Comparison of ENCODE assay signal across 8 mouse cellular contexts in genomic region chr14:118180711-118181177, GRCm38 (mm10). TPM values are rescaled to one million over a fixed set of nuclear protein-coding genes. Genes with fewer than 3 reads are reported as not detected.
A peak's percentile ranks its signal among the peaks of the same experiment; 100 is the strongest.
DNase-seq lines count a peak whose midpoint lies in the region; ATAC-seq and TF ChIP-seq lines count a peak whose summit lies in the region.

No protein-coding gene starts in this region.

- peak; percentile 63 for DNase-seq in adrenal gland, postnatal 14 days
- DNase-seq in kidney, postnatal 10 days, result peak; percentile 64
- peak; percentile 74 for DNase-seq in lung, embryonic 14.5 days
- DNase-seq in spleen, adult 18-20 months, result no peak

- no peaks in the 10 kb centered on the region for H3K4me1 ChIP-seq in ES-Bruce4 (ENCODE audit: control insufficient read depth, insufficient read depth, low read length)
- 0 out of 2 replicates have a peak, but pooled peaks cover 4% of the 10 kb centered on the region for H3K4me1 ChIP-seq in embryonic facial prominence, embryonic 13.5 days
- H3K4me1 ChIP-seq in heart, embryonic 14.5 days (ENCODE audit: control insufficient read depth in 2 of 2, insufficient read depth in 2 of 2, low read length in 2 of 2), result peaks cover 0 to 4% of the 10 kb centered on the region in 2 experiments; a peak in 1 of 4 replicates
- H3K4me1 ChIP-seq in lung, embryonic 14.5 days (ENCODE audit: insufficient read depth), result peaks cover 3% of the 10 kb centered on the region; the same call in 1 of the 2 replicates
- peaks cover 4% of the 10 kb centered on the region for H3K4me1 ChIP-seq in neural tube, embryonic 15.5 days

- peak overlapping the region; percentile 86 for H3K27ac ChIP-seq in ES-Bruce4 (ENCODE audit: insufficient read depth, low read length)
- peak overlapping the region; percentile 69 for H3K27ac ChIP-seq in embryonic facial prominence, embryonic 13.5 days
- peak overlapping the region; percentile 76 to 80 for H3K27ac ChIP-seq in heart, embryonic 14.5 days (replicated peaks in 1 of 2; ENCODE audit: control insufficient read depth in 1 of 2, insufficient read depth in 1 of 2, low read depth in 2 of 2, low read length in 2 of 2)
- peak overlapping the region; percentile 80 for H3K27ac ChIP-seq in lung, embryonic 14.5 days (ENCODE audit: low read depth)
- peak overlapping the region; percentile 81 for H3K27ac ChIP-seq in neural tube, embryonic 15.5 days (replicated peaks)

- no peak for TF ChIP-seq EP300 in ES-Bruce4 (IDR thresholded peaks at IDR 0.05; ENCODE audit: insufficient read depth, low read depth, low read length)

- no peaks in the 10 kb centered on the region for H3K36me3 ChIP-seq in ES-Bruce4 (ENCODE audit: control insufficient read depth, insufficient read depth, low read length, poor library complexity, severe bottlenecking)
- no peaks in the 10 kb centered on the region for H3K36me3 ChIP-seq in embryonic facial prominence, embryonic 13.5 days
- H3K36me3 ChIP-seq in heart, embryonic 14.5 days (ENCODE audit: control insufficient read depth, insufficient read depth, low read length), result no peaks in the 10 kb centered on the region
- H3K36me3 ChIP-seq in lung, embryonic 14.5 days (ENCODE audit: insufficient read depth), result no peaks in the 10 kb centered on the region
- no peaks in the 10 kb centered on the region for H3K36me3 ChIP-seq in neural tube, embryonic 15.5 days

- H3K27me3 ChIP-seq in ES-Bruce4 (ENCODE audit: control insufficient read depth, insufficient read depth, low read length, poor library complexity, severe bottlenecking), result no peaks in the 10 kb centered on the region
- no peaks in the 10 kb centered on the region for H3K27me3 ChIP-seq in embryonic facial prominence, embryonic 13.5 days
- H3K27me3 ChIP-seq in heart, embryonic 14.5 days (ENCODE audit: control insufficient read depth, insufficient read depth, low read length), result no peaks in the 10 kb centered on the region
- H3K27me3 ChIP-seq in lung, embryonic 14.5 days (ENCODE audit: insufficient read depth, low read length), result no peaks in the 10 kb centered on the region
- no peaks in the 10 kb centered on the region for H3K27me3 ChIP-seq in neural tube, embryonic 15.5 days (replicated peaks)

- no peak for TF ChIP-seq POLR2A in ES-Bruce4 (IDR thresholded peaks at IDR 0.05; ENCODE audit: insufficient read depth, low read length)

- H3K4me2 ChIP-seq in embryonic facial prominence, embryonic 13.5 days, result peak overlapping the region; percentile 77
- peak overlapping the region; percentile 98 for H3K4me2 ChIP-seq in heart, embryonic 14.5 days (ENCODE audit: low read length)
- peak overlapping the region; percentile 91 for H3K4me2 ChIP-seq in lung, embryonic 14.5 days
- peak overlapping the region; percentile 70 for H3K4me2 ChIP-seq in neural tube, embryonic 15.5 days

- TF ChIP-seq CTCF in ES-Bruce4 (IDR thresholded peaks at IDR 0.05; ENCODE audit: low read depth, low read length), result no peak
- no peak for TF ChIP-seq CTCF in lung, embryonic 14.5 days (IDR thresholded peaks at IDR 0.05; ENCODE audit: low read depth)

- peak overlapping the region; percentile 50; the same call in 1 of the 2 replicates for H3K9ac ChIP-seq in ES-Bruce4 (ENCODE audit: low read depth, poor library complexity, severe bottlenecking)
- H3K9ac ChIP-seq in embryonic facial prominence, embryonic 13.5 days, result peak overlapping the region; percentile 73; the same call in 1 of the 2 replicates
- peak overlapping the region; percentile 71 for H3K9ac ChIP-seq in heart, embryonic 14.5 days (ENCODE audit: low read length)
- peak overlapping the region; percentile 52 for H3K9ac ChIP-seq in lung, embryonic 14.5 days
- H3K9ac ChIP-seq in neural tube, embryonic 15.5 days (replicated peaks), result peak overlapping the region; percentile 50

- ATAC-seq in embryonic facial prominence, embryonic 13.5 days (ENCODE audit: insufficient number of reproducible peaks, insufficient read depth, low FRiP score, low TSS enrichment, low read depth), result no peak
- ATAC-seq in heart, embryonic 14.5 days (ENCODE audit: insufficient number of reproducible peaks, insufficient read depth, low FRiP score, low read depth), result 0 out of 2 replicates have a peak, but pooled peaks have one; percentile 71
- peak; percentile 75 for ATAC-seq in lung, embryonic 14.5 days (ENCODE audit: insufficient read depth)
- ATAC-seq in neural tube, embryonic 15.5 days (ENCODE audit: low FRiP score), result peak; percentile 92

- peak overlapping the region; percentile 45 for H3K4me3 ChIP-seq in ES-Bruce4 (ENCODE audit: low read depth, low read length)
- peak overlapping the region; percentile 56 for H3K4me3 ChIP-seq in embryonic facial prominence, embryonic 13.5 days
- peak overlapping the region; percentile 57 to 59 for H3K4me3 ChIP-seq in heart, embryonic 14.5 days (ENCODE audit: control insufficient read depth in 1 of 2, insufficient read depth in 1 of 2, low read depth in 1 of 2, low read length in 2 of 2)
- peak overlapping the region; percentile 51 for H3K4me3 ChIP-seq in lung, embryonic 14.5 days (ENCODE audit: low read depth, low read length)
- H3K4me3 ChIP-seq in neural tube, embryonic 15.5 days (replicated peaks), result peak overlapping the region; percentile 48

- H3K9me3 ChIP-seq in ES-Bruce4 (replicated peaks; ENCODE audit: control insufficient read depth, insufficient read depth, low read length, poor library complexity, severe bottlenecking), result no peaks in the 10 kb centered on the region
- H3K9me3 ChIP-seq in embryonic facial prominence, embryonic 13.5 days, result no peaks in the 10 kb centered on the region
- no peaks in the 10 kb centered on the region for H3K9me3 ChIP-seq in heart, embryonic 14.5 days (ENCODE audit: control insufficient read depth, low read length)
- H3K9me3 ChIP-seq in lung, embryonic 14.5 days (ENCODE audit: low read depth, low read length), result no peaks in the 10 kb centered on the region
- H3K9me3 ChIP-seq in neural tube, embryonic 15.5 days (replicated peaks), result no peaks in the 10 kb centered on the region

- WGBS in embryonic facial prominence, embryonic 13.5 days, result 5% methylated on average over 10 of the region's 10 CpGs
- 5% methylated on average over 10 of the region's 10 CpGs for WGBS in heart, embryonic 14.5 days
- 5% methylated on average over 10 of the region's 10 CpGs for WGBS in lung, embryonic 14.5 days
- WGBS in neural tube, embryonic 15.5 days, result 1% methylated on average over 10 of the region's 10 CpGs

RNA-seq across cellular contexts. Expression of gene Gpr180, which starts 43.8 kb away (rescaled TPM):
- 17.3 and 17.9 TPM in 2 replicates for polyA plus RNA-seq in ES-Bruce4 (2011; ENCODE audit: insufficient read depth, insufficient read length, low read depth, missing spikeins)
- 25.3 and 26.0 TPM in 2 replicates for total RNA-seq in adrenal gland, postnatal 14 days (2021)
- 61.1 and 63.7 TPM in 2 replicates for polyA plus RNA-seq in embryonic facial prominence, embryonic 13.5 days (2015; fragmentation: Nextera tagmentation; extraction: Ambion mirVana)
- 41.6 and 44.0 TPM in 2 replicates for polyA plus RNA-seq in heart, embryonic 14.5 days (2014; fragmentation: Nextera tagmentation; extraction: Ambion mirVana)
- 64.2 and 66.8 TPM in 2 replicates for polyA plus RNA-seq in lung, embryonic 14.5 days (2014; fragmentation: Nextera tagmentation; extraction: Ambion mirVana)
- 48.7 and 51.7 TPM in 2 replicates for polyA plus RNA-seq in neural tube, embryonic 15.5 days (2015; fragmentation: Nextera tagmentation; extraction: Ambion mirVana)

RNA-seq across cellular contexts. Expression of gene Tgds, which starts 48.2 kb away (rescaled TPM):
- 34.5 and 34.9 TPM in 2 replicates for polyA plus RNA-seq in ES-Bruce4 (2011; ENCODE audit: insufficient read depth, insufficient read length, low read depth, missing spikeins)
- total RNA-seq in adrenal gland, postnatal 14 days (2021), result 22.0 and 22.4 TPM in 2 replicates
- 35.2 and 39.5 TPM in 2 replicates for polyA plus RNA-seq in embryonic facial prominence, embryonic 13.5 days (2015; fragmentation: Nextera tagmentation; extraction: Ambion mirVana)
- polyA plus RNA-seq in heart, embryonic 14.5 days (2014; fragmentation: Nextera tagmentation; extraction: Ambion mirVana), result 30.9 and 33.0 TPM in 2 replicates
- 32.6 and 33.0 TPM in 2 replicates for polyA plus RNA-seq in lung, embryonic 14.5 days (2014; fragmentation: Nextera tagmentation; extraction: Ambion mirVana)
- polyA plus RNA-seq in neural tube, embryonic 15.5 days (2015; fragmentation: Nextera tagmentation; extraction: Ambion mirVana), result 16.5 and 19.5 TPM in 2 replicates

RNA-seq across cellular contexts. Expression of gene Sox21, which starts 56.1 kb away (rescaled TPM):
- polyA plus RNA-seq in ES-Bruce4 (2011; ENCODE audit: insufficient read depth, insufficient read length, low read depth, missing spikeins), result 0.73 and 1.2 TPM in 2 replicates
- total RNA-seq in adrenal gland, postnatal 14 days (2021), result not detected in 2 replicates
- polyA plus RNA-seq in embryonic facial prominence, embryonic 13.5 days (2015; fragmentation: Nextera tagmentation; extraction: Ambion mirVana), result 6.3 and 6.6 TPM in 2 replicates
- polyA plus RNA-seq in heart, embryonic 14.5 days (2014; fragmentation: Nextera tagmentation; extraction: Ambion mirVana), result 0.14 TPM in 1 of 2 replicates, not detected in the other
- polyA plus RNA-seq in lung, embryonic 14.5 days (2014; fragmentation: Nextera tagmentation; extraction: Ambion mirVana), result 1.2 and 1.4 TPM in 2 replicates
- 2.8 and 3.7 TPM in 2 replicates for polyA plus RNA-seq in neural tube, embryonic 15.5 days (2015; fragmentation: Nextera tagmentation; extraction: Ambion mirVana)

Comparison
In these comparisons a context has a peak if more than half of its experiments do, and no peak if none do; other contexts are left out.
1. DNase-seq: peak in adrenal gland, postnatal 14 days (single experiment), kidney, postnatal 10 days (single experiment) and lung, embryonic 14.5 days (single experiment); none in spleen, adult 18-20 months (0 of 2).
2. Peak in every context shown above with its lines, with median percentiles within 50 percentile points of each other: H3K27ac ChIP-seq, H3K4me3 ChIP-seq, H3K9ac ChIP-seq and H3K4me2 ChIP-seq.